Comparison of ENCODE assay signal across 29 mouse cellular contexts in the genomic region with DNA sequence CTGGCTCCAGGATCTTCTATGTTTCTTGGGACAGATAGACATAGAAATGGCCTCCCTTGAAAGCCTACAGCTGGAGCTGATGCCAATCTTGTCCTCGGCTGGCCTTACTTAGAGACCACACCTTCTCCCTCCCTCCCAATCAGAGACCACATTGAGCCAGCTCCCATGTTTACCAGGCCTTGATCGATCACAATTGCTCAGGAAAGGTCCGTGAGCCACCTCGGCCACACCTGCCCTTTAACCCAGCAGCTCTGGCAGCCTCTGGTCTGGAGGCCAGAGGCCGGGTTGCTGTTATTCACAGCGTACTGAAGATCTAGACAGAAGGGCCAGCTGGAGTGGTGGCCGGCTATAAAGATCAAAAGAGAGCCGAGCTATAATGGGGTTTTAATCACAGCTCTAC. TPM values are rescaled to one million over a fixed set of nuclear protein-coding genes. Genes with fewer than 3 reads are reported as not detected.
A peak's percentile ranks its signal among the peaks of the same experiment; 100 is the strongest.
DNase-seq lines count a peak whose midpoint lies in the region; ATAC-seq and TF ChIP-seq lines count a peak whose summit lies in the region.
"Had no signal": no experiment of that assay in that cellular context is flagged by ENCODE, and none has a peak within 500 bp of the region (broad histone marks: within the 10 kb centered on the region; RNA-seq: fewer than 3 reads in every experiment).

No protein-coding gene starts in this region.

- H3K27me3 ChIP-seq in forebrain, postnatal 0 days (ENCODE audit: insufficient read depth, low read length): no peaks in the 10 kb centered on the region
- H3K27me3 ChIP-seq in forebrain, embryonic 10.5 days (ENCODE audit: poor library complexity, severe bottlenecking): peaks cover 39% of the 10 kb centered on the region
- peaks cover 28% of the 10 kb centered on the region for H3K27me3 ChIP-seq in limb, embryonic 10.5 days (ENCODE audit: low read depth, poor library complexity, severe bottlenecking)
- peaks cover 16% of the 10 kb centered on the region for H3K27me3 ChIP-seq in liver, embryonic 12.5 days (replicated peaks)
- no peaks in the 10 kb centered on the region for H3K27me3 ChIP-seq in liver, postnatal 0 days (ENCODE audit: insufficient read depth, low read length)
- H3K27me3 ChIP-seq: intestine, embryonic 15.5 days; limb, embryonic 13.5 days had no signal

- H3K9me3 ChIP-seq in forebrain, postnatal 0 days (ENCODE audit: low read length): no peaks in the 10 kb centered on the region
- H3K9me3 ChIP-seq in forebrain, embryonic 10.5 days: no peaks in the 10 kb centered on the region
- no peaks in the 10 kb centered on the region for H3K9me3 ChIP-seq in limb, embryonic 10.5 days (replicated peaks)
- no peaks in the 10 kb centered on the region for H3K9me3 ChIP-seq in liver, embryonic 12.5 days (replicated peaks)
- no peaks in the 10 kb centered on the region for H3K9me3 ChIP-seq in liver, postnatal 0 days (ENCODE audit: low read length)
- H3K9me3 ChIP-seq: heart, embryonic 10.5 days; heart, embryonic 15.5 days; hindbrain, embryonic 12.5 days; intestine, embryonic 15.5 days; limb, embryonic 13.5 days had no signal

- H3K27ac ChIP-seq in forebrain, postnatal 0 days (ENCODE audit: low read depth, low read length): no peak overlapping the region
- H3K27ac ChIP-seq in forebrain, embryonic 10.5 days: no peak overlapping the region
- H3K27ac ChIP-seq in limb, embryonic 10.5 days: 0 out of 2 replicates have a peak overlapping the region, but pooled peaks have one; percentile 43
- no peak overlapping the region; the same call in 1 of the 2 replicates for H3K27ac ChIP-seq in liver, embryonic 12.5 days
- peak overlapping the region; percentile 95 for H3K27ac ChIP-seq in liver, postnatal 0 days (ENCODE audit: low read depth)
- H3K27ac ChIP-seq: heart, embryonic 10.5 days; heart, embryonic 15.5 days; hindbrain, embryonic 12.5 days; hindbrain, postnatal 0 days; intestine, embryonic 15.5 days; limb, embryonic 13.5 days had no signal

- no peak for DNase-seq in forebrain, postnatal 0 days
- DNase-seq in forebrain, embryonic 10.5 days (ENCODE audit: extremely low spot score, low spot score): no peak
- no peak for DNase-seq in limb, embryonic 10.5 days (ENCODE audit: low spot score)
- peak; percentile 69 for DNase-seq in liver, postnatal 0 days
- no peak for DNase-seq in layer of hippocampus, adult 9-10 months (ENCODE audit: low spot score)
- DNase-seq in cerebellum, postnatal 25 days: no peak
- DNase-seq in thymus, postnatal 36 days: no peak
- DNase-seq: cerebellum, adult 8-10 months; gastrocnemius, postnatal 25 days; heart, adult 11 months; kidney, postnatal 36 days; lung, embryonic 14.5 days; lung, postnatal 36 days; right cerebral cortex, adult 18-20 months; spleen, adult 18-20 months; thymus, postnatal 25 days had no signal

- 0 out of 2 replicates have a peak, but pooled peaks cover 3% of the 10 kb centered on the region for H3K4me1 ChIP-seq in forebrain, postnatal 0 days (ENCODE audit: insufficient read depth)
- peaks cover 26% of the 10 kb centered on the region for H3K4me1 ChIP-seq in forebrain, embryonic 10.5 days
- peaks cover 45% of the 10 kb centered on the region for H3K4me1 ChIP-seq in limb, embryonic 10.5 days
- peaks cover 3% of the 10 kb centered on the region; the same call in 1 of the 2 replicates for H3K4me1 ChIP-seq in liver, embryonic 12.5 days
- H3K4me1 ChIP-seq in liver, postnatal 0 days (ENCODE audit: insufficient read depth): peaks cover 9% of the 10 kb centered on the region
- H3K4me1 ChIP-seq: heart, embryonic 15.5 days; intestine, embryonic 15.5 days had no signal

- H3K4me2 ChIP-seq in forebrain, postnatal 0 days (ENCODE audit: low read depth): no peak overlapping the region
- no peak overlapping the region for H3K4me2 ChIP-seq in liver, embryonic 12.5 days
- H3K4me2 ChIP-seq in liver, postnatal 0 days (ENCODE audit: low read depth, low read length): peak overlapping the region; percentile 53
- H3K4me2 ChIP-seq: heart, embryonic 15.5 days; hindbrain, embryonic 12.5 days; intestine, embryonic 15.5 days; limb, embryonic 13.5 days; lung, embryonic 14.5 days; midbrain, embryonic 11.5 days had no signal

- WGBS in forebrain, postnatal 0 days: 37% methylated on average over 8 of the region's 8 CpGs
- WGBS in forebrain, embryonic 10.5 days: 47% methylated on average over 8 of the region's 8 CpGs
- WGBS in limb, embryonic 10.5 days: 7% methylated on average over 8 of the region's 8 CpGs
- 56% methylated on average over 8 of the region's 8 CpGs for WGBS in liver, embryonic 12.5 days (ENCODE audit: insufficient replicate concordance)
- WGBS in liver, postnatal 0 days (ENCODE audit: insufficient replicate concordance): 43% methylated on average over 8 of the region's 8 CpGs

- H3K4me3 ChIP-seq in forebrain, postnatal 0 days (ENCODE audit: low read depth, low read length): no peak overlapping the region
- no peak overlapping the region for H3K4me3 ChIP-seq in forebrain, embryonic 10.5 days
- H3K4me3 ChIP-seq in limb, embryonic 10.5 days: no peak overlapping the region
- H3K4me3 ChIP-seq in liver, embryonic 12.5 days: no peak overlapping the region
- no peak overlapping the region; the same call in 1 of the 2 replicates for H3K4me3 ChIP-seq in liver, postnatal 0 days (ENCODE audit: low read depth, low read length)
- H3K4me3 ChIP-seq: heart, embryonic 10.5 days; heart, embryonic 15.5 days; hindbrain, embryonic 12.5 days; intestine, embryonic 15.5 days; limb, embryonic 13.5 days had no signal

- TF ChIP-seq EP300 in liver, postnatal 0 days (IDR thresholded peaks at IDR 0.05; ENCODE audit: low read depth): peak; percentile 76

- no peak for TF ChIP-seq CTCF in forebrain, postnatal 0 days (IDR thresholded peaks at IDR 0.05; ENCODE audit: low read depth)
- TF ChIP-seq CTCF in liver, postnatal 0 days (IDR thresholded peaks at IDR 0.05; ENCODE audit: low read depth): no peak

- ATAC-seq in forebrain, postnatal 0 days: 0 out of 2 replicates have a peak, but pooled peaks have one; percentile 18
- ATAC-seq in liver, embryonic 12.5 days: peak; percentile 67
- ATAC-seq in liver, postnatal 0 days: peak; percentile 99
- ATAC-seq: forebrain, embryonic 14.5 days; hindbrain, postnatal 0 days; intestine, embryonic 15.5 days; midbrain, embryonic 16.5 days had no signal

- H3K36me3 ChIP-seq in forebrain, postnatal 0 days (ENCODE audit: insufficient read depth): no peaks in the 10 kb centered on the region
- no peaks in the 10 kb centered on the region for H3K36me3 ChIP-seq in forebrain, embryonic 10.5 days (replicated peaks)
- no peaks in the 10 kb centered on the region for H3K36me3 ChIP-seq in limb, embryonic 10.5 days
- no peaks in the 10 kb centered on the region for H3K36me3 ChIP-seq in liver, embryonic 12.5 days
- 0 out of 2 replicates have a peak, but pooled peaks cover 2% of the 10 kb centered on the region for H3K36me3 ChIP-seq in liver, postnatal 0 days (replicated peaks; ENCODE audit: insufficient read depth, low read length)
- H3K36me3 ChIP-seq: heart, embryonic 10.5 days; heart, embryonic 15.5 days; hindbrain, embryonic 12.5 days; intestine, embryonic 15.5 days; limb, embryonic 13.5 days had no signal

- no peak overlapping the region for H3K9ac ChIP-seq in forebrain, postnatal 0 days
- no peak overlapping the region for H3K9ac ChIP-seq in liver, embryonic 12.5 days
- H3K9ac ChIP-seq in liver, postnatal 0 days (replicated peaks): peak overlapping the region; percentile 41; the same call in 1 of the 2 replicates
- H3K9ac ChIP-seq: heart, embryonic 15.5 days; hindbrain, embryonic 12.5 days; intestine, embryonic 15.5 days; limb, embryonic 13.5 days; lung, embryonic 14.5 days had no signal

RNA-seq across cellular contexts. Expression of a gene that starts 3.6 kb away (rescaled TPM):
- 5.0 and 5.6 TPM in 2 replicates for total RNA-seq in forebrain, postnatal 0 days (2014; rRNA removed)
- 2.1 and 2.8 TPM in 2 replicates for polyA plus RNA-seq in forebrain, postnatal 0 days (2015; fragmentation: Nextera tagmentation; extraction: Ambion mirVana)
- 0.19 TPM in 1 of 2 replicates, not detected in the other for polyA plus RNA-seq in forebrain, embryonic 10.5 days (2016; fragmentation: Nextera tagmentation; extraction: Ambion mirVana)
- 0.55 and 1.0 TPM in 2 replicates for polyA plus RNA-seq in limb, embryonic 10.5 days (2016; fragmentation: Nextera tagmentation; extraction: Ambion mirVana)
- polyA plus RNA-seq in liver, embryonic 12.5 days (2016; fragmentation: Nextera tagmentation; extraction: Ambion mirVana): 0.87 and 0.94 TPM in 2 replicates
- 23.6 and 25.8 TPM in 2 replicates for polyA plus RNA-seq in liver, postnatal 0 days (2015; fragmentation: Nextera tagmentation; extraction: Ambion mirVana)
- total RNA-seq: MEL had no signal
- polyA plus RNA-seq: embryonic facial prominence, embryonic 11.5 days; heart, embryonic 15.5 days; limb, embryonic 13.5 days; lung, embryonic 14.5 days; neural tube, embryonic 11.5 days had no signal

RNA-seq across cellular contexts. Expression of a gene that starts 46.4 kb away (rescaled TPM):
- 40.2 and 45.7 TPM in 2 replicates for total RNA-seq in forebrain, postnatal 0 days (2014; rRNA removed)
- 43.5 and 45.9 TPM in 2 replicates for polyA plus RNA-seq in forebrain, postnatal 0 days (2015; fragmentation: Nextera tagmentation; extraction: Ambion mirVana)
- 1.5 and 2.4 TPM in 2 replicates for polyA plus RNA-seq in forebrain, embryonic 10.5 days (2016; fragmentation: Nextera tagmentation; extraction: Ambion mirVana)
- polyA plus RNA-seq in limb, embryonic 10.5 days (2016; fragmentation: Nextera tagmentation; extraction: Ambion mirVana): 1.1 and 1.7 TPM in 2 replicates
- polyA plus RNA-seq in liver, embryonic 12.5 days (2016; fragmentation: Nextera tagmentation; extraction: Ambion mirVana): 15.6 and 17.7 TPM in 2 replicates
- 77.9 and 84.7 TPM in 2 replicates for polyA plus RNA-seq in liver, postnatal 0 days (2015; fragmentation: Nextera tagmentation; extraction: Ambion mirVana)

Comparison
In these comparisons a context has a peak if more than half of its experiments do, and no peak if none do; other contexts are left out.
1. H3K27ac ChIP-seq: peak in limb, embryonic 10.5 days (single experiment) and liver, postnatal 0 days (single experiment); none in forebrain, postnatal 0 days (single experiment), forebrain, embryonic 10.5 days (single experiment) and liver, embryonic 12.5 days (single experiment).
2. ATAC-seq: peak in every context shown above with its lines; median percentile 99 in liver, postnatal 0 days; 67 in liver, embryonic 12.5 days; 18 in forebrain, postnatal 0 days.